Mouse (Mus musculus) liver, postnatal 0 days (tissue): ENCODE results near the gene 2610528J11Rik. TPM values are rescaled to one million over a fixed set of nuclear protein-coding genes. Genes with fewer than 3 reads are reported as not detected.
"Not testable (repeated sequence)": the region's sequence is repeated elsewhere in the genome, so short reads cannot be mapped to it uniquely, and the experiment has no call there.

Source experiments
- ATAC-seq: fragments of 200-750 bp; cut with Nextera tagmentation; 2 replicates; pipeline ENCODE4 v1.8.0; 2017; ENCODE audit warnings: mild to moderate bottlenecking, moderate library complexity
- DNase-seq: peaks from one replicate; pipeline ENCODE4 v3.0.0-alpha.2; 2016
- H3K27ac ChIP-seq: fragments of 300-500 bp; sonication (generic); 2 replicates; pipeline ENCODE4 v1.5.1; 2014; ENCODE audit warnings: antibody characterized with exemption, moderate library complexity, mild to moderate bottlenecking, low read depth
- H3K27me3 ChIP-seq: fragments of 300-500 bp; sonication (generic); 2 replicates; pipeline ENCODE4 v1.6.1; 2014; ENCODE audit warnings: low read length, control low read depth, mixed read lengths; ENCODE audit not compliant: insufficient read depth
- H3K36me3 ChIP-seq: fragments of 300-500 bp; sonication (generic); replicated peaks from 2 replicates; pipeline ENCODE4 v1.6.1; 2014; ENCODE audit warnings: mild to moderate bottlenecking, control low read depth, low read length, moderate library complexity, mixed read lengths; ENCODE audit not compliant: insufficient read depth
- H3K4me1 ChIP-seq: fragments of 300-500 bp; sonication (generic); 2 replicates; pipeline ENCODE4 v1.6.1; 2014; ENCODE audit warnings: antibody characterized with exemption, mild to moderate bottlenecking, control low read depth; ENCODE audit not compliant: insufficient read depth
- H3K4me2 ChIP-seq: fragments of 300-500 bp; sonication (generic); 2 replicates; pipeline ENCODE4 v1.6.1; 2014; ENCODE audit warnings: low read depth, mild to moderate bottlenecking, low read length, moderate library complexity, mixed read lengths
- H3K4me3 ChIP-seq: fragments of 300-500 bp; sonication (generic); 2 replicates; pipeline ENCODE4 v1.5.1; 2014; ENCODE audit warnings: low read depth, low read length
- H3K9ac ChIP-seq: fragments of 300-500 bp; sonication (generic); replicated peaks from 2 replicates; pipeline ENCODE4 v1.6.1; 2014; ENCODE audit warnings: mild to moderate bottlenecking, moderate library complexity
- H3K9me3 ChIP-seq: fragments of 300-500 bp; sonication (generic); 2 replicates; pipeline ENCODE4 v1.6.1; 2016; ENCODE audit warnings: mild to moderate bottlenecking, control low read depth, low read length, mixed read lengths
- CTCF ChIP-seq: sonication (generic); IDR thresholded peaks from 2 replicates; pipeline ENCODE4 v1.5.1; 2016; ENCODE audit warnings: antibody characterized with exemption, low read depth
- EP300 ChIP-seq: IDR thresholded peaks from 2 replicates; pipeline ENCODE4 v1.6.1; 2016; ENCODE audit warnings: antibody characterized with exemption, low read depth, mild to moderate bottlenecking
- WGBS: fragments of 180-500 bp; shearing (Covaris S2); extraction: QIAGEN DNeasy Blood & Tissue Kit; methylation state at CpG from one replicate; pipeline ENCODE4 v1.1.7; 2014; ENCODE audit not compliant: insufficient replicate concordance; 5-methylcytosine and 5-hydroxymethylcytosine counted together
- polyA plus RNA-seq: library from polyadenylated mRNA; unstranded; fragments of >200 nt; fragmentation: Nextera tagmentation; extraction: Ambion mirVana; gene quantifications from 2 replicates; pipeline ENCODE4 v1.2.1, GENCODE M21; 2015

The 2610528J11Rik gene
- 16.2 and 18.8 TPM in 2 replicates for polyA plus RNA-seq

DNA sequence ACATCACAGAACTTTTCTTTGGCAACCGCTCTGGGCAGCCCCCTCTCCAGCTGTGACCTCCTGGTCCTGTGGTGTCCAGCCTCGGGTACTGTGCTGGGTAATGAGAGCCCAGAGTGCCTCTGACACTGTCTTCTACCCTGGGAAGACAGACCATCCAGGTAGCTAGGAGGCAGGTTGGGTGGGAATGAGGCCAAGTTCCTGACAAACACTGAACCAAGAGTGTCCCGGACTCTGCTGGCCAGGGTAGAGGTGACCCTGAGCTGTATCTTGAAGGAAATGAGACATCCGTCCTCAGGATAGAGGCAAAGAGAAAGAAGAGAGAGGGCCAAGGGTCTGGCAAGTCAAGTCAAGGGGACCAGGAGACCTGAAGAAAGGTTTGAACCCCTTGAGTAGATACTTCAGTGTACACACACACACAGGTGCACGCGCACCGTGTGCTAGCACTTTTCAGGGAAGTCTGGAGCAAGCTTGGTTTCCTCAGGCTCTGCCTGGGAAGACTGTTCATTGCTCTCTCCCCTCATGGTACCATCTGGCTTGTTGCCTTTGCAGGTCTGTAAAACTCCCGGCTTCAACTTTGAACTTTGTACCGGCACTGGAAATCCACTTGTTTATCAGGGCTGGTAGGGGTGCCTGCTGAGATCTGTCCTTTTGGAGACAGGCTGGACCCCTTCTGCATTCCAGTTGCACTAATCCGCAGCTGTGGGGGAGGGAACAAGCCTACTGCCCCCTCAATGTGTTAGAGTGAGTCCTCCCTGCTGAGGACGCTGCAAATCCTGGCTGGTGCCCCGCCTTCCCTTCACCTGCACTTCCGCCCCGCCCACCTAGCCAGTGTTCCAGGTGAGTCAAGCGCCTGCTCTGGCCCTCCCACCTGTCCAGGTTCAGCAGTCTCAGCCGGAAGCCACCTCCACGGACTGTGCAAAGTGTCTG is at the start of gene 2610528J11Rik:
2610528J11Rik (plus strand) TSS at position 592 of the 927 bp plus-strand sequence.
- no peak; the same call in 1 of the 2 replicates for TF ChIP-seq EP300
- TF ChIP-seq CTCF: no peak
- peak; percentile 69 for DNase-seq
- 52% methylated on average over 17 of the region's 17 CpGs for WGBS
- H3K4me1 ChIP-seq: peaks cover 5% of the 10 kb centered on the region; the same call in 1 of the 2 replicates
- H3K36me3 ChIP-seq: no peaks in the 10 kb centered on the region
- peak within 1 kb of the TSS; percentile 28; the same call in 1 of the 2 replicates for H3K9ac ChIP-seq
- peak within 1 kb of the TSS; percentile 57 for H3K4me2 ChIP-seq
- peak; percentile 89 for ATAC-seq
- peak within 1 kb of the TSS; percentile 33 for H3K4me3 ChIP-seq
- H3K27ac ChIP-seq: peak within 1 kb of the TSS; percentile 76
- H3K27me3 ChIP-seq: no peaks in the 10 kb centered on the region
- H3K9me3 ChIP-seq: no peaks in the 10 kb centered on the region

DNA sequence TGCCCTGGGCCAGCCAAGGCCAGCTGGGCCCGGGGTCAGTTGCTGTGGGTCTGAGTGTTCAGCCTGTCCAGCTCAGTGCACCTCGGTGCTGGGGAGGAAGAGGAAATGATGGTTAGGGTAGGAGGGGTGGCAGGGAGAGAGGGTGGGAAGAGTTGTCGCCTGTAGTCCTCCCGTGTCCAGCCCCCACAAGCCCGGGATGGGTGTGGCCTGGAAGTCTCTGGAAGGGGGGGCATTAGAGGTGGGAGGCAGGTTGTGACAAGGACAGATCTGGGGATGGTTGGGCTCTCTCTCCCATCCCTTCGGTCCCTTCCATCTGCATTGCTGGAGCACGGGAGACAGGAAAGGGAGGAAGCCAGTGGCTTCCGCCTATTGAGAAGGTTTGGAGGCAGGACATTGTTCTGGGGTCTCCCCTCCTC is 37.1 kb upstream of the 2610528J11Rik start, which contains the start of gene Tie1:
Tie1 (minus strand) TSS at position 345 of the 416 bp plus-strand sequence.
- 24% methylated on average over 8 of the region's 8 CpGs for WGBS
- Histone ChIP-seq H3K9me3 (no peaks in the 10 kb centered on the region), H3K9ac (no peak within 1 kb of the TSS), H3K27me3 (no peaks in the 10 kb centered on the region), H3K36me3 (no peaks in the 10 kb centered on the region), H3K27ac (peak within 1 kb of the TSS; percentile 48; the same call in 1 of the 2 replicates), H3K4me2 (peak within 1 kb of the TSS; percentile 35), H3K4me3 (peak within 1 kb of the TSS; percentile 1; the same call in 1 of the 2 replicates), H3K4me1 (no peaks in the 10 kb centered on the region)
- no peak for TF ChIP-seq EP300
- no peak for TF ChIP-seq CTCF
- peak; percentile 76 for ATAC-seq
- DNase-seq: peak; percentile 35

- Histone ChIP-seq H3K9me3 (no peaks in the 10 kb centered on the region), H3K4me3 (no peak overlapping the region), H3K27ac (no peak overlapping the region), H3K4me2 (no peak overlapping the region), H3K9ac (no peak overlapping the region), H3K36me3 (no peaks in the 10 kb centered on the region), H3K4me1 (no peaks in the 10 kb centered on the region), H3K27me3 (no peaks in the 10 kb centered on the region)
- DNase-seq (no peak), ATAC-seq (no peak)
- no peak for TF ChIP-seq EP300
- TF ChIP-seq CTCF: no peak
- WGBS: 79% methylated on average over 10 of the region's 10 CpGs
Measured at GRCm38 (mm10) chr4:118490461-118490860, 36.3 kb upstream of the 2610528J11Rik start.

- Histone ChIP-seq H3K27me3 (no peaks in the 10 kb centered on the region), H3K9ac (no peak overlapping the region), H3K4me3 (no peak overlapping the region), H3K27ac (no peak overlapping the region), H3K9me3 (no peaks in the 10 kb centered on the region), H3K4me2 (no peak overlapping the region), H3K4me1 (0 out of 2 replicates have a peak, but pooled peaks cover 4% of the 10 kb centered on the region), H3K36me3 (no peaks in the 10 kb centered on the region)
- 46% methylated on average over 6 of the region's 6 CpGs for WGBS
- no peak for TF ChIP-seq CTCF
- no peak for TF ChIP-seq EP300
- ATAC-seq (peak; percentile 44; the same call in 1 of the 2 replicates), DNase-seq (peak; percentile 44)
Measured at GRCm38 (mm10) chr4:118500171-118500724, 26.6 kb upstream of the 2610528J11Rik start.

- 68% methylated on average over 9 of the region's 9 CpGs for WGBS
- Histone ChIP-seq H3K4me2 (no peak overlapping the region), H3K4me1 (0 out of 2 replicates have a peak, but pooled peaks cover 4% of the 10 kb centered on the region), H3K4me3 (no peak overlapping the region), H3K27ac (no peak overlapping the region), H3K36me3 (no peaks in the 10 kb centered on the region), H3K9ac (no peak overlapping the region), H3K9me3 (no peaks in the 10 kb centered on the region), H3K27me3 (no peaks in the 10 kb centered on the region)
- ATAC-seq: no peak
- TF ChIP-seq EP300 (no peak), CTCF (no peak)
- no peak for DNase-seq
Measured at GRCm38 (mm10) chr4:118500792-118501191, 26.0 kb upstream of the 2610528J11Rik start.

DNA sequence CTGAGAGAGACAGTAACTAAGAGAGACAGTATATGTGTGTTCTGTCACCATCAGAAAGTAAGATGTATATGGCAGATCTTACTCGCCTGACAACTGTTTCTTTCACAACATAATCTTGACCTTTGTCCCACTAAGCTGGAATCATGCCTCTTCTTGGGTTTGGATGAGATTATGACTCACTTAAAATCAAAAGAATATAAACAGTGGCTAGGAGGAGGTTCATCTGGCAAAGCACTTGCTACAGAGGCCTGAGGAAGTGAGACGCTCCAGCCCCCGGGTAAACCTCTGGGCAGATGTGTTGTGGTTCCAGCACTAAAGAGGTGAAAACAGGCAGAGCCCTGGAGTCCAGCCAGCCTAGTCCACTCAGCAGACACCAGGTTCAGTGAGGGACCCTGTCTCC is 21.2 kb upstream of the 2610528J11Rik start:
- no peak for ATAC-seq
- Histone ChIP-seq H3K9me3 (no peaks in the 10 kb centered on the region), H3K27ac (no peak overlapping the region), H3K27me3 (no peaks in the 10 kb centered on the region), H3K4me2 (no peak overlapping the region), H3K4me3 (no peak overlapping the region), H3K36me3 (no peaks in the 10 kb centered on the region), H3K9ac (no peak overlapping the region), H3K4me1 (no peaks in the 10 kb centered on the region)
- no peak for DNase-seq
- WGBS: 57% methylated on average over 3 of the region's 3 CpGs
- TF ChIP-seq CTCF (no peak), EP300 (no peak)

- H3K27me3 ChIP-seq, H3K4me1 ChIP-seq, DNase-seq, H3K9me3 ChIP-seq, ATAC-seq, H3K27ac ChIP-seq, H3K4me2 ChIP-seq, H3K36me3 ChIP-seq, H3K9ac ChIP-seq, H3K4me3 ChIP-seq: not testable (repeated sequence)
- WGBS: 76% methylated on average over 1 of the region's 1 CpGs
Measured at GRCm38 (mm10) chr4:118507171-118507570, 19.6 kb upstream of the 2610528J11Rik start.
